Mouse (Mus musculus): ENCODE measurements at regions not wholly inside any gene's neighbourhood (a gene's known extent, or its start where the extent isn't known, plus 50 kb on each side); places are given as distances from the start of the nearest gene placed in this dataset.

- H3K27me3 ChIP-seq (ENCODE audit: control insufficient read depth, insufficient read depth, low read length), result no peaks in the 10 kb centered on the region
- H3K27ac ChIP-seq (ENCODE audit: insufficient read depth, low read depth, low read length), result no peak overlapping the region
- WGBS, result 92% methylated on average over 2 of the region's 2 CpGs
- no peaks in the 10 kb centered on the region for H3K4me1 ChIP-seq (ENCODE audit: control insufficient read depth, insufficient read depth, insufficient read length, low read length)
- TF ChIP-seq CTCF (IDR thresholded peaks at IDR 0.05; ENCODE audit: extremely low read depth, insufficient read length, insufficient replicate concordance, low read depth, low read length) (no peak), POLR2A (IDR thresholded peaks at IDR 0.05; ENCODE audit: low read depth, low read length) (no peak)
- H3K4me3 ChIP-seq (ENCODE audit: low read depth, low read length), result no peak overlapping the region
- no peaks in the 10 kb centered on the region for H3K36me3 ChIP-seq (ENCODE audit: control insufficient read depth, insufficient read depth, low read length)
Measured at GRCm38 (mm10) chr3:37914136-37914535, 189.8 kb upstream of the Gm5148 start.

DNA sequence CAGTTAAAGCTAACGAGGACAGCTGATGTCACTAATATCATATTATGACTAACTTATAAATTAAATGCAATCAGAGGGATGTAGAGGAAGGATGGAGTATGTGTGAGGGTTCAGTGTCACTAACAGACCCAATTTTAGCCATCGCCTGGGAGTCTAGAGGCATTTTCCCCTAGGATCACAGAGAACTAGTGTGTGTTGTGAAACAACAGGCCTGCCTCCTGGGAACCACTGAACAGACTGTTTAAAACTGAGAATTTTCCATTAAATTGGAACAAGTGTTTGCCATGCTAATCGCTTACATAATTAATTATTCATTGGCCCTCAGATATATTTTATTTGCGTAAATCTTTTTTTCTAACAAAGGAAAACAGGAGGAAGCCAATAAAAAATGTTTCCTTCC, 185.5 kb upstream of the Gm5148 start:
- Histone ChIP-seq H3K36me3 (ENCODE audit: control insufficient read depth, insufficient read depth, low read length) (no peaks in the 10 kb centered on the region), H3K4me3 (ENCODE audit: low read depth, low read length) (no peak overlapping the region), H3K27me3 (ENCODE audit: control insufficient read depth, insufficient read depth, low read length) (no peaks in the 10 kb centered on the region), H3K4me1 (ENCODE audit: control insufficient read depth, insufficient read depth, insufficient read length, low read length) (peaks cover 13% of the 10 kb centered on the region; the same call in 1 of the 2 replicates), H3K27ac (ENCODE audit: insufficient read depth, low read depth, low read length) (no peak overlapping the region)
- TF ChIP-seq POLR2A (IDR thresholded peaks at IDR 0.05; ENCODE audit: low read depth, low read length) (no peak), CTCF (IDR thresholded peaks at IDR 0.05; ENCODE audit: extremely low read depth, insufficient read length, insufficient replicate concordance, low read depth, low read length) (no peak)
- WGBS, result 93% methylated on average over 4 of the region's 4 CpGs

DNA sequence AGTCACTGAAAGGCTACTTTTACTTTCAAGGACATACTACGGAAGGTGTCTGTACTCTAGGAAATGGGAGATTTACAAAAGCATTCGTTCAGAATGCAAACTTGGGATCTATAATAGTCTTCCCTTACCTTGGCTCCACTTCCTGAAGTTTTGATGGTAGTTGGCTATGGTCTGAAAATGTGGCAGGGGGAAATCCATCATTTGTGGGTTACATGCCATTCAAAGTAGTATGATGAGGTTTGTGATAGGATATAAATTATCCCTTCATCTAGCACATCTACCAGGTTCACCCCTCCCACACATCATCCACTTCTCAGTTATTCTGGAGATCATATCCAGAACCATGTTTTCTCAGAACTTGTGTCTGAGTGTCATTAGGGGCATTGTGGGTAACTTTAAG, 184.7 kb upstream of the Gm5148 start:
- WGBS, result 83% methylated on average over 2 of the region's 2 CpGs
- H3K4me1 ChIP-seq (ENCODE audit: control insufficient read depth, insufficient read depth, insufficient read length, low read length), result peaks cover 13% of the 10 kb centered on the region; the same call in 1 of the 2 replicates
- TF ChIP-seq POLR2A (IDR thresholded peaks at IDR 0.05; ENCODE audit: low read depth, low read length) (no peak), CTCF (IDR thresholded peaks at IDR 0.05; ENCODE audit: extremely low read depth, insufficient read length, insufficient replicate concordance, low read depth, low read length) (no peak)

DNA sequence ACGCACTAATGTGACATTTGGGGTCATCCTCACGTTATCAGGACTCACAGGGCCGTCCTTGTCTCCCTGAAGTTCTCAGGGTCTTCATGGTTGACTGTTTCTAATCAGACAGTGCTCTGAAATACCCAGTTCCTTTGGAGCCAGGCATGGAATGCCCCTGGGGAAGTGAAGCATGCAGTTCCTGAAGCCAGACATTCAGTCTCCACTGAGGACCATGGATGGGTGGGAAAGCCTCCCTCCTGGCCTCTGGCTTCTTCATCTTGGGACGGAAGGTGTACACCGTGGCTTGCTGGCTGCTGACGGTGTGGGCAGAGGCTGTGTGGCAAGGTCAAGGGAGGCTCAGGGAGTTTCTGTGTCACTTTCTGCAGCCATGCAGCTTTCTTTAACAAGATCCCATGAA, 184.2 kb upstream of the Gm5148 start:
- Histone ChIP-seq H3K27ac (ENCODE audit: insufficient read depth, low read depth, low read length) (no peak overlapping the region), H3K27me3 (ENCODE audit: control insufficient read depth, insufficient read depth, low read length) (no peaks in the 10 kb centered on the region), H3K4me3 (ENCODE audit: low read depth, low read length) (no peak overlapping the region), H3K4me1 (ENCODE audit: control insufficient read depth, insufficient read depth, insufficient read length, low read length) (peaks cover 13% of the 10 kb centered on the region; the same call in 1 of the 2 replicates), H3K36me3 (ENCODE audit: control insufficient read depth, insufficient read depth, low read length) (no peaks in the 10 kb centered on the region)
- 83% methylated on average over 6 of the region's 6 CpGs for WGBS
- TF ChIP-seq CTCF (IDR thresholded peaks at IDR 0.05; ENCODE audit: extremely low read depth, insufficient read length, insufficient replicate concordance, low read depth, low read length), result no peak
- no peak for TF ChIP-seq POLR2A (IDR thresholded peaks at IDR 0.05; ENCODE audit: low read depth, low read length)

More for the DNA sequence above, 184.7 kb upstream of the Gm5148 start:
- Histone ChIP-seq H3K27me3 (ENCODE audit: control insufficient read depth, insufficient read depth, low read length) (no peaks in the 10 kb centered on the region), H3K36me3 (ENCODE audit: control insufficient read depth, insufficient read depth, low read length) (no peaks in the 10 kb centered on the region), H3K4me3 (ENCODE audit: low read depth, low read length) (no peak overlapping the region), H3K27ac (ENCODE audit: insufficient read depth, low read depth, low read length) (no peak overlapping the region)

GRCm38 (mm10) chr3:37907432-37908088, 183.3 kb upstream of the Gm5148 start:
- no peak overlapping the region for H3K4me3 ChIP-seq (ENCODE audit: low read depth, low read length)

GRCm38 (mm10) chr3:37906806-37907251, 182.5 kb upstream of the Gm5148 start:
- Histone ChIP-seq H3K4me1 (ENCODE audit: control insufficient read depth, insufficient read depth, insufficient read length, low read length) (peaks cover 13% of the 10 kb centered on the region; the same call in 1 of the 2 replicates), H3K4me3 (ENCODE audit: low read depth, low read length) (no peak overlapping the region), H3K27me3 (ENCODE audit: control insufficient read depth, insufficient read depth, low read length) (no peaks in the 10 kb centered on the region), H3K36me3 (ENCODE audit: control insufficient read depth, insufficient read depth, low read length) (no peaks in the 10 kb centered on the region), H3K27ac (ENCODE audit: insufficient read depth, low read depth, low read length) (peak overlapping the region; percentile 22)
- 32% methylated on average over 5 of the region's 5 CpGs for WGBS
- no peak for TF ChIP-seq CTCF (IDR thresholded peaks at IDR 0.05; ENCODE audit: extremely low read depth, insufficient read length, insufficient replicate concordance, low read depth, low read length)
- TF ChIP-seq POLR2A (IDR thresholded peaks at IDR 0.05; ENCODE audit: low read depth, low read length), result no peak

More at GRCm38 (mm10) chr3:37907432-37908088, 183.3 kb upstream of the Gm5148 start:
- Histone ChIP-seq H3K27me3 (ENCODE audit: control insufficient read depth, insufficient read depth, low read length) (no peaks in the 10 kb centered on the region), H3K27ac (ENCODE audit: insufficient read depth, low read depth, low read length) (peak overlapping the region; percentile 22), H3K36me3 (ENCODE audit: control insufficient read depth, insufficient read depth, low read length) (no peaks in the 10 kb centered on the region), H3K4me1 (ENCODE audit: control insufficient read depth, insufficient read depth, insufficient read length, low read length) (peaks cover 13% of the 10 kb centered on the region; the same call in 1 of the 2 replicates)
- WGBS, result 7% methylated on average over 14 of the region's 14 CpGs
- TF ChIP-seq CTCF (IDR thresholded peaks at IDR 0.05; ENCODE audit: extremely low read depth, insufficient read length, insufficient replicate concordance, low read depth, low read length), result no peak
- no peak for TF ChIP-seq POLR2A (IDR thresholded peaks at IDR 0.05; ENCODE audit: low read depth, low read length)

DNA sequence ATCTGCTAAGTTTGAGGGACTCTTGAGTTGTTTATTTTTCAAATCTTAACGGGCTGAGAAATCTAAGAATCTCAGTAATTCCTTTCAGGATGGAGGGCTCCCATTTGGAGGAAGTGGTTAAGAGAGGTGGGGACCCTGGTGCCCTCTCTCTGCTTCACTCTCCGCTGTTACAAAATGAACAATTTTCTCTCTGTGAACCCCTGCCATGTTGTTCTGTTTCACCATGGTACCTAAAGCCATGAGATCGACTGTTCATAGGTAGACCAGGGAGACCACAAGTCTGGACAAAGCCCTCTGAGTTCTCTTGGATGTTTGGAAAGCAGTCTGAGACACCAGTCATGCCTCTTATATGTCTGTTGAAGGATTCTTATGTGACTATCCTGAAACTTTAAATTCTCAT, 179.9 kb upstream of the Gm5148 start:
- Histone ChIP-seq H3K36me3 (ENCODE audit: control insufficient read depth, insufficient read depth, low read length) (no peaks in the 10 kb centered on the region), H3K27ac (ENCODE audit: insufficient read depth, low read depth, low read length) (no peak overlapping the region), H3K27me3 (ENCODE audit: control insufficient read depth, insufficient read depth, low read length) (no peaks in the 10 kb centered on the region), H3K4me3 (ENCODE audit: low read depth, low read length) (no peak overlapping the region), H3K4me1 (ENCODE audit: control insufficient read depth, insufficient read depth, insufficient read length, low read length) (peaks cover 13% of the 10 kb centered on the region; the same call in 1 of the 2 replicates)
- 80% methylated on average over 3 of the region's 3 CpGs for WGBS
- TF ChIP-seq CTCF (IDR thresholded peaks at IDR 0.05; ENCODE audit: extremely low read depth, insufficient read length, insufficient replicate concordance, low read depth, low read length) (no peak), POLR2A (IDR thresholded peaks at IDR 0.05; ENCODE audit: low read depth, low read length) (no peak)
